In genomic region chr13:9342696-9343095, GRCm38 (mm10) we compare ENCODE assay signal across 24 mouse cellular contexts.
A peak's percentile ranks its signal among the peaks of the same experiment; 100 is the strongest.
DNase-seq lines count a peak whose midpoint lies in the region; ATAC-seq and TF ChIP-seq lines count a peak whose summit lies in the region.
"Had no signal": no experiment of that assay in that cellular context is flagged by ENCODE, and none has a peak within 500 bp of the region (broad histone marks: within the 10 kb centered on the region; RNA-seq: fewer than 3 reads in every experiment).

No protein-coding gene starts in this region.

- H3K4me3 ChIP-seq in kidney, adult 2 months (ENCODE audit: insufficient read depth, low read depth, low read length): no peak overlapping the region
- H3K4me3 ChIP-seq: embryonic facial prominence, embryonic 10.5 days; embryonic facial prominence, embryonic 13.5 days; erythroblast, embryonic 14.5 days; forebrain, embryonic 12.5 days; gastrocnemius, adult 2 months; hindbrain, embryonic 12.5 days; hindbrain, embryonic 15.5 days had no signal

- no peak for TF ChIP-seq CTCF in kidney, adult 2 months (conservative IDR thresholded peaks at IDR 0.05; ENCODE audit: insufficient read depth, insufficient read length, low read depth, low read length)

- DNase-seq in kidney, adult 2 months: peak; percentile 25
- no peak for DNase-seq in kidney, adult 8-10 months
- peak; percentile 29 for DNase-seq in NIH3T3 (ENCODE audit: low read depth)
- peak; percentile 29 for DNase-seq in lung, postnatal 10 days
- peak; percentile 58 for DNase-seq in lung, postnatal 36 days
- no peak for DNase-seq in adrenal gland, adult 2 months
- DNase-seq: adrenal gland, adult 8-10 months; adrenal gland, postnatal 25 days; cerebellum, adult 11-12 months; cerebellum, adult 8-10 months; cerebellum, postnatal 36 days; embryo, embryonic 11 days; gastrocnemius, adult 2 months; gastrocnemius, postnatal 14 days; heart, adult 11 months had no signal

- no peak overlapping the region for H3K27ac ChIP-seq in kidney, adult 2 months (ENCODE audit: insufficient read depth, low read depth, low read length)
- H3K27ac ChIP-seq: embryonic facial prominence, embryonic 10.5 days; embryonic facial prominence, embryonic 13.5 days; forebrain, embryonic 12.5 days; gastrocnemius, adult 2 months; hindbrain, embryonic 12.5 days; hindbrain, embryonic 15.5 days had no signal

- no peak for ATAC-seq in activated CD4-positive, CD25-positive, alpha-beta regulatory T cell, adult 4 months
- ATAC-seq: forebrain, embryonic 16.5 days; Patski had no signal

- no peak for TF ChIP-seq POLR2A in kidney, adult 2 months (IDR thresholded peaks at IDR 0.05; ENCODE audit: low read depth, low read length)

- H3K27me3 ChIP-seq in kidney, adult 2 months (replicated peaks; ENCODE audit: control insufficient read depth, insufficient read depth, low read length): 0 out of 2 replicates have a peak, but pooled peaks cover 2% of the 10 kb centered on the region
- H3K27me3 ChIP-seq: embryonic facial prominence, embryonic 13.5 days; forebrain, embryonic 12.5 days; hindbrain, embryonic 12.5 days; hindbrain, embryonic 15.5 days; Patski had no signal

- no peaks in the 10 kb centered on the region for H3K36me3 ChIP-seq in kidney, adult 2 months (ENCODE audit: control insufficient read depth, insufficient read depth, low read length)
- H3K36me3 ChIP-seq: embryonic facial prominence, embryonic 10.5 days; embryonic facial prominence, embryonic 13.5 days; forebrain, embryonic 12.5 days; hindbrain, embryonic 12.5 days; hindbrain, embryonic 15.5 days had no signal

- no peaks in the 10 kb centered on the region; the same call in 1 of the 2 replicates for H3K4me1 ChIP-seq in kidney, adult 2 months (ENCODE audit: control insufficient read depth, insufficient read depth, low read length)
- H3K4me1 ChIP-seq: embryonic facial prominence, embryonic 10.5 days; embryonic facial prominence, embryonic 13.5 days; forebrain, embryonic 12.5 days; hindbrain, embryonic 12.5 days; hindbrain, embryonic 15.5 days had no signal

- 64% methylated on average over 1 of the region's 1 CpGs for WGBS in kidney, adult 2 months

Comparison
In these comparisons a context has a peak if more than half of its experiments do, and no peak if none do; other contexts are left out.
1. DNase-seq: peak in kidney, adult 2 months (single experiment), NIH3T3 (single experiment), lung, postnatal 10 days (single experiment) and lung, postnatal 36 days (single experiment); none in kidney, adult 8-10 months (0 of 2) and adrenal gland, adult 2 months (single experiment).